Mouse (Mus musculus) ES-Bruce4 (cell line): ENCODE results near the gene Idua. TPM values are rescaled to one million over a fixed set of nuclear protein-coding genes. Genes with fewer than 3 reads are reported as not detected.

ENCODE experiments used
- H3K27ac ChIP-seq: 2 replicates; pipeline ENCODE4 v1.5.1; 2012; ENCODE audit warnings: low read length, inconsistent platforms; ENCODE audit not compliant: insufficient read depth
- H3K27me3 ChIP-seq: 2 replicates; pipeline ENCODE4 v1.6.1; 2012; ENCODE audit warnings: mild to moderate bottlenecking, low read length, inconsistent platforms; ENCODE audit not compliant: control insufficient read depth, poor library complexity, insufficient read depth, severe bottlenecking
- H3K36me3 ChIP-seq: 2 replicates; pipeline ENCODE4 v1.6.1; 2012; ENCODE audit warnings: inconsistent platforms, mild to moderate bottlenecking, low read length, moderate library complexity; ENCODE audit not compliant: control insufficient read depth, poor library complexity, insufficient read depth, severe bottlenecking
- H3K4me1 ChIP-seq: one replicate; pipeline ENCODE4 v1.8.1; 2011; ENCODE audit warnings: low read length; ENCODE audit not compliant: control insufficient read depth, insufficient read depth
- H3K4me3 ChIP-seq: 2 replicates; pipeline ENCODE4 v1.5.1; 2011; ENCODE audit warnings: low read depth, mild to moderate bottlenecking, low read length
- H3K9ac ChIP-seq: 2 replicates; pipeline ENCODE4 v1.6.1; 2012; ENCODE audit warnings: low read depth, mild to moderate bottlenecking, inconsistent platforms; ENCODE audit not compliant: poor library complexity, severe bottlenecking
- H3K9me3 ChIP-seq: replicated peaks from 2 replicates; pipeline ENCODE4 v1.6.1; 2012; ENCODE audit warnings: mild to moderate bottlenecking, low read length, inconsistent platforms; ENCODE audit not compliant: control insufficient read depth, poor library complexity, insufficient read depth, severe bottlenecking
- CTCF ChIP-seq: IDR thresholded peaks from one replicate; pipeline ENCODE4 v1.8.1; 2011; ENCODE audit warnings: low read depth, low read length
- EP300 ChIP-seq: IDR thresholded peaks from 2 replicates; pipeline ENCODE4 v1.6.1; 2011; ENCODE audit warnings: low read depth, low read length; ENCODE audit not compliant: insufficient read depth
- POLR2A ChIP-seq: IDR thresholded peaks from one replicate; pipeline ENCODE4 v1.8.1; 2011; ENCODE audit warnings: low read length; ENCODE audit not compliant: insufficient read depth
- polyA plus RNA-seq: library from polyadenylated mRNA; stranded (reverse); fragments of >200 nt; gene quantifications from 2 replicates; pipeline ENCODE4 v1.2.4, GENCODE M21; 2011; ENCODE audit warnings: low read depth; ENCODE audit not compliant: missing spikeins, insufficient read depth, insufficient read length

Idua gene
- polyA plus RNA-seq, 1 experiment: 13.8 TPM

DNA sequence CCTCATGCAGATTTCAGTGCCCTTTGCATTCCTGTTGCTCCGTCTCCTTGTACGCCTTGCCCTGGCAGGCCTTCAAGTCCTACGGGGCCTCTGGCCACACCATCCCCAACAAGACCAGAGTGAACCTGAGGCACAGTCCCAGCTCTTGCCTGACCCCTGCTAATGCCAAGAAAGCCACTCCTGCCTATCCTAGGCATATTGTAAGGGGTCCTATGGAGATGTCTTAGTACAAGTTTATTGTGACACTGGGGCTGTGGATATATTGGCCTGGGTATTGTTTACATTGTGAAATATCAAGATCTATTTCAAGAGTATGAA lies 13.8 kb upstream of the Idua start:
- Histone ChIP-seq H3K4me1 (no peaks in the 10 kb centered on the region), H3K4me3 (no peak overlapping the region), H3K9me3 (no peaks in the 10 kb centered on the region), H3K9ac (no peak overlapping the region), H3K27ac (no peak overlapping the region), H3K36me3 (no peaks in the 10 kb centered on the region; the same call in 1 of the 2 replicates), H3K27me3 (no peaks in the 10 kb centered on the region)
- TF ChIP-seq CTCF: no peak

DNA sequence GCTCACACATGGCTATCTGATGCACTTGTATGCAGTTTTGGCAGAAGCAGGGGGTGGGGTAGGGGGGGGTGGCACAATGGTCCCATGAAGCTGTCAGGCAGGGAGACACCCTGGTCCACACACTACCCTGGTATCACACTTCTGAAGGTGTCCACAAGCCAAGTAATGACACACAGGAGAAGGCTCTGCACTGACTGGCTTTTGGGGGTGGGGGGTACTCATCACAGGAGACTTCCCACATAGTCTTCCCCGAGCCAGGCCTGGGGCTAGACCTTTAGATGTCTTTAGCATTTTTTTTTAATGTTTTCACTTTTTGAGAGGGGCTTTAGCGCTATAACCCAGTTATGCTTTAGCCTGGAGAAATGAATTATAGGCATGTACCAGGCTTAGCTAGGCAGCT lies 12.8 kb upstream of the Idua start:
- no peaks in the 10 kb centered on the region for H3K4me1 ChIP-seq
- no peak overlapping the region for H3K4me3 ChIP-seq
- H3K36me3 ChIP-seq: no peaks in the 10 kb centered on the region; the same call in 1 of the 2 replicates
- no peak overlapping the region for H3K9ac ChIP-seq
- no peaks in the 10 kb centered on the region for H3K9me3 ChIP-seq
- H3K27ac ChIP-seq: no peak overlapping the region
- H3K27me3 ChIP-seq: no peaks in the 10 kb centered on the region
- TF ChIP-seq CTCF: no peak
- no peak for TF ChIP-seq POLR2A
- TF ChIP-seq EP300: no peak

DNA sequence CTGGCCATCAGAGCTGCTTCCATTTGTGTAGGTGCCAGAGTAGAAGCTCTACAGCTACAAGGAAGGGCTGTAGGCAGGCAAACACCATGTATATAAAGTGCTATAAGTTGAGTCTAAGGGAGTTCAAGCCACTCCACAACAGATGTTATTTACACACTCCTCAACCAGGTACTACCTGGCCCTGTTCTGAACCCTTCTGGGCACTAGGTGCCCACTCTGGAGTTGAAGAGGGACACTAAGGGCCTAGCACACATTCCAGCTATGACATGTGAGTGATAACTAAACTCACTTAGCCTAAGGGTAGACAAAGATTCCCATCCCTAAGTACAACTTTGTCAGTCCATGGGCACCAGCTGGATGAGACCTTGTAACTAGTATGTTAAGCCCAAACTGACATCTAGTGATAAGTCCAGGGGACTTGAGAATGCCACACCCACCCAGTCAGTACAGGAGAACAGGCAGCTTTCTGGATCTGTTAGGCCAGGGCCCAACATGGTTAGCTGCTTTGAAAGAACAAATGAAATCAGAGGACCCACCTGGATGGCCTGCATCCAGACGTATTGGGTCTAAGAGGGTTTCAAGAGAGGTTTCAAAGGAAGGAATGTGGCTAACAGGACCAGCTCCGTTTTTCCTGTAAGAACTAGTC lies 12.2 kb upstream of the Idua start:
- H3K27me3 ChIP-seq: no peaks in the 10 kb centered on the region
- no peak overlapping the region for H3K4me3 ChIP-seq
- H3K9me3 ChIP-seq: no peaks in the 10 kb centered on the region
- H3K27ac ChIP-seq: no peak overlapping the region
- H3K4me1 ChIP-seq: no peaks in the 10 kb centered on the region
- TF ChIP-seq EP300 (no peak), CTCF (no peak)
- no peaks in the 10 kb centered on the region; the same call in 1 of the 2 replicates for H3K36me3 ChIP-seq
- no peak overlapping the region for H3K9ac ChIP-seq

DNA sequence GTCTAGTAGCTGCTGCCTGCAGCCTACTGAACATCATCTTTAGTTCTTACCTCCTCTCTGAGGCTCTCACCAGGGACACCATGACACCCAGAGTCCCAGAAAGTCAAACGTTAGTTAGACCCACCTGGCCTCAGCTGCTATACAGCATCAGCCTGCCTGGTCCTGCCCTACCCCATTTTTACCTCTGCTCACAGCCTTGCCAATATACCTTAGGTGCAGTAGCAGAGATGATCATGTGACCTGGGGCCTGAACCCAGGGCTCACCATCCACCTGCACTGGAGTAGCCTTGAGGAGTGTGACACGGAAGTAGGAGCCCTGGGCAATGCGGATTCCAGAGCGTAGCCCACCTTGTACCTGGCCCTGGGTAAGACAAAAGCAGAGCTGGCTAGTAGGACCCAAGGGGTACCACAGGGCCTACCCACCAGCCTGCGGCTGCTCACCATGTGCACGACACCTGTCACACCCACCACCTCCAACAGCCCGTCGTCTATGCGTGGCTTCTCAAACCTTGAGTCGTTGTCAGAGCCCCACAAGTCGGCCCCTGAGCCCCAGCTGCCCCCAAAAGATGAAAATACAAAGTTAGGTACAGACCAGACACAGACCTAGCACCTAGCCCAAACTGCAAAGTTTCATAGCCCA lies 11.1 kb upstream of the Idua start:
- H3K4me3 ChIP-seq: no peak overlapping the region
- H3K9ac ChIP-seq: no peak overlapping the region
- H3K27me3 ChIP-seq: no peaks in the 10 kb centered on the region
- H3K36me3 ChIP-seq: peaks cover 2% of the 10 kb centered on the region
- H3K9me3 ChIP-seq: no peaks in the 10 kb centered on the region
- TF ChIP-seq EP300 (no peak), POLR2A (no peak), CTCF (no peak)
- no peak overlapping the region for H3K27ac ChIP-seq
- no peaks in the 10 kb centered on the region for H3K4me1 ChIP-seq

DNA sequence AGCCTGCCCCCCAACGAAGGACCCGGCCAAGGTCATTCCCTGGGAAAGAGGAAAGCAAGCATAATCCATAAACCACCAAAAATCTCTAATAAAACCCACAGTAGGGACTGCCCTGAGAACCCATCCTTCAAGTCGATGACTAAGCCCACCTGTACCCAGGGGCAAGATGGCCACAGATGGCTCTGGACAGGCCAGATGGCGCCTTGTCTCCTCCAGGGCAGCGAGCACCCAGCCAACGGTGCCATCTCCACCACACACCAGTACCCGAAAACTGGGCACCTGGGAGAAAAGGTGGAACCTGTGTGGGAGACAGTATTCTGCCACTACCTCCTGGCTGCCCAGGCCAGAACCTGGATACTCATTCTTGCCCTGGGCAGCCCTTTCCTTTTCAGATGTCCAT lies 9.8 kb upstream of the Idua start:
- Histone ChIP-seq H3K27me3 (no peaks in the 10 kb centered on the region), H3K4me1 (no peaks in the 10 kb centered on the region), H3K27ac (no peak overlapping the region), H3K4me3 (no peak overlapping the region), H3K9me3 (no peaks in the 10 kb centered on the region), H3K36me3 (peaks cover 2% of the 10 kb centered on the region), H3K9ac (no peak overlapping the region)
- TF ChIP-seq POLR2A: no peak
- no peak for TF ChIP-seq EP300
- TF ChIP-seq CTCF: no peak

DNA sequence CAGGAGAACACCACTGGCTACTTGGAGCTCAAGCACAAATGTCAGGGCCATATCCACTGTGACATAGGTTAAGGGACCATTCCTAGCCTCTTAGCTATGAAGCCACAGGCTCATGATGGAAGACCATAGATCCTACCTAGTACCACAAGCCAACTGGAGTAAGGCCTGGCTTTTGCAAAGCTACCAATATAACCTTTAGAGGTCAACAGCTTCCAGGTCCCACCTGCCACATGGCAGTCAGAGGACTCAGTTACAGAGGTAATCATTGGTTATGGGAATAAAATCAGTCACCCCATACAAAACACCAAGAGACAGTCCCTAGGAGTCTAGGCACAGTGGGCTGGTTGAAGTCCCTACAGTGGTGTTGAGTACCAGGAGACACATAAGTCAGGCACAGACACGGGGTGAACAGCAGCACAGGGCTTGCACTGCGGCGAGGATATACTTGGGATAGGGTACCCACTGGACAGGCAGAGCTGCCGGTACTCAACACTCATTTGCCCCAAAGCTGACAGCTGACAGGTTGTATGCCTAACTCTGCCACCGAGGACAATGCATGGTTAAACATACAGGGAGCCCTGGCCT lies 8.9 kb upstream of the Idua start:
- Histone ChIP-seq H3K4me1 (no peaks in the 10 kb centered on the region), H3K27me3 (no peaks in the 10 kb centered on the region), H3K9me3 (no peaks in the 10 kb centered on the region), H3K36me3 (peaks cover 2% of the 10 kb centered on the region), H3K4me3 (no peak overlapping the region), H3K9ac (no peak overlapping the region), H3K27ac (no peak overlapping the region)
- TF ChIP-seq EP300: no peak
- no peak for TF ChIP-seq POLR2A
- no peak for TF ChIP-seq CTCF
